Mouse (Mus musculus) testis, adult 2 months (tissue): ENCODE data around the gene Gm10570.

Experiments used
- CTCF ChIP-seq: fragments of 200-500 bp; IDR thresholded peaks from 2 replicates; pipeline ENCODE4 v1.5.1; 2012; ENCODE audit warnings: low read depth, mild to moderate bottlenecking, inconsistent platforms, low read length, moderate library complexity; ENCODE audit not compliant: control insufficient read depth, insufficient read depth, insufficient replicate concordance
- POLR2A ChIP-seq: fragments of 200-500 bp; IDR thresholded peaks from 2 replicates; pipeline ENCODE4 v1.6.1; 2012; ENCODE audit warnings: low read depth, mild to moderate bottlenecking, inconsistent platforms, low read length, moderate library complexity; ENCODE audit not compliant: control insufficient read depth

- TF ChIP-seq CTCF (no peak), POLR2A (no peak)
Measured at GRCm38 (mm10) chr4:130312526-130312925, 4.1 kb upstream of the Gm10570 start.
